Mouse (Mus musculus) cerebellum, adult 11-12 months (tissue): ENCODE results near the gene Ech1.

Experiments
- DNase-seq: peaks from one replicate; pipeline ENCODE4 v3.0.0; 2022

Gene Ech1

DNA sequence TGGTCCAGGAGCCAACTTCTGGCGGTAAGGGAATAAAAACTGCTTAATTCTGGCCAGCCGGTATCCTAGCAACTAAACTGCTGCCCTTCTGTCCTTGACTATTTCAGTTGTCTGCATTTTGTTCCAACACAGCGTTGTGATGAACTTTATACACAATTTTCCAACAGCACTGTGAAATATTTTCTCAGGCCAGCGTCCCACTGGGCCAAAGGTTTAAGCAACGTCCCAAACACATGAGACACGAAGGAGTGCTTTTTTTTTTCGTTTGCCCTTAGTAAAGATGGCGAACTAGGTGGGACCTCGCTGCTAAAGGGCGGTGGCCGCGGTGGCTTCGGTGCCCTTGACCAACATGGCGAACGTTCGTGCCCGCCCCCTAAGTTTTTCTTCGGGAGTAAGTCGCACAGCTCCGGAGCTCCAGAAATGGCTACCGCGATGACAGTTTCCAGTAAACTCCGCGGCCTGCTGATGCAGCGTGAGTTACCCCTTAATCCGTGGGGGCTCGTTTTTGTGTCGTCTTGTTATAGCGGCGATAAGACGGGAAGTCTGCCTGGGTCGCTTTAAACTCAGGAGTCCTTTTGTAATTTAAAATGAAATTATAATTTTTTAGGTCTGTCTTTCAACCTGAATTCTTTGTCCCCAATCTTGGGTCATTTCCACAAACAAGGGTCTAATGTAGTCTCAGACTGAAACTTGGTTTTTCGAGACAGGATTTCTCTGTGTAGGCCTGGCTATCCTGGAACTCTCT lies at the start of gene Ech1:
Ech1 (plus strand) TSS at position 277 of the 745 bp plus-strand sequence.
- peak; percentile 86 for DNase-seq

GRCm38 (mm10) chr7:28778825-28779224 lies 46.2 kb upstream of the Ech1 start:
- DNase-seq: no peak

GRCm38 (mm10) chr7:28780067-28780658 lies 44.9 kb upstream of the Ech1 start:
- DNase-seq: peak; percentile 86

GRCm38 (mm10) chr7:28780857-28781256 lies 44.2 kb upstream of the Ech1 start:
- no peak for DNase-seq

DNA sequence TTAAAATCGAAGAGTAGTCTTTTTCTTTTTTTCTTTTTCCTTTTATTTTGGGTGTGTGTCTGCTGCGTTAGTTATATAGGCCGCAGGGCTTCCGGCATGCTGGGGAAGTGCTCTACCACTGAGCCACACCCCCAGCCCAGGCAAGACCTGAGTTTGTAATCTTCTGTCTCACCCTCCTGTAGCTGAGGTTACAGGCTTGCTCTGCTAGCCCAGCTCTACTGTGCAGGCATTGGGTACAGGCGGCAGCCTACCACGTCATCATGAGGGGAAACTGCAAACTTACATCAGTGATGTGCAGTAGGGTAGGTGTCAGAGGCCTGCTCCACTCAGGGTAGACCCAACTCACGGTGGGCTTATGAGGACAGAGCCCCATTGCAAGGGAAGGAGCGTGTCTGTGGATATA lies 43.8 kb upstream of the Ech1 start:
- DNase-seq: no peak

DNA sequence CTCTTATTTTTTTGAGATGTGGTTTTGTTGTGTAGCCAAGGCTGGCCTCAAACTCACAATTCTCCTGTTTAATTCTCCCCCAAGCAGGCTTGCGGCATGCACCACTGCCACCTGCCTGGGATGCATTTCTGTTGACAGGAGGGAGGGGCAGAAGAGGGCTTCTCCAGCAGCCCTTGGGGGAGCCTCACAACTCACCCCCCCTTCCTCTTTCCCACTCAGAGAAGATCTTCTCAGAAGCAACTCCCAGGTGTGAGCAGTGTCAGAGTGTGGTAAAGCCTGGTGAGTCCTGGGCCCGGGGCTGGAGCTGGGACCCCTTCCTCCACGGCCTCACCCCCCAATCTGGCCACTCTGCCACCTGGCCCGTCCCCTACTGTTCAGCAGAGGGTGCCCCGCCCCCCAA lies 39.9 kb upstream of the Ech1 start:
- no peak for DNase-seq

DNA sequence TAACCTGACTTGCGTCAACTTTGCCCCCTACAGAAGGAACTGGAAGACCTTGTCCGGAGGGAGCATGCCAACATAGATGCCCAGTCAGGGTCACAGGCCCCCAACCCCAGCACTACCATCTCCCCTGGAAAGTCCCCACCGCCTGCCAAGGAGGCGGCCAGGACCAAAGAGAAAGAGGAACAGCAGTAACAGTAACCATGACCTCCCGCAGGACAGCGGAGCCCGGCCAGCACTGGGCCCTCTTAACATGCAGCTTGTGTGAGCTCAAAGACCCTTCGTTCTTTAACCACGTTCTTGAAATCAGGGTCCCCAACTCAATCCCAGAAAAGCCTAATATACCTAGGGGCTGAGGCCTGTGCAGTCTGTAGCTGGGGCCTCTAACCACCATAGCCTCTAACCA lies 37.1 kb upstream of the Ech1 start:
- no peak for DNase-seq

- no peak for DNase-seq
Observed at GRCm38 (mm10) chr7:28788307-28789195, 36.5 kb upstream of the Ech1 start, which contains the start of gene Rinl. Rinl (plus strand) TSS chr7:28788969.

DNA sequence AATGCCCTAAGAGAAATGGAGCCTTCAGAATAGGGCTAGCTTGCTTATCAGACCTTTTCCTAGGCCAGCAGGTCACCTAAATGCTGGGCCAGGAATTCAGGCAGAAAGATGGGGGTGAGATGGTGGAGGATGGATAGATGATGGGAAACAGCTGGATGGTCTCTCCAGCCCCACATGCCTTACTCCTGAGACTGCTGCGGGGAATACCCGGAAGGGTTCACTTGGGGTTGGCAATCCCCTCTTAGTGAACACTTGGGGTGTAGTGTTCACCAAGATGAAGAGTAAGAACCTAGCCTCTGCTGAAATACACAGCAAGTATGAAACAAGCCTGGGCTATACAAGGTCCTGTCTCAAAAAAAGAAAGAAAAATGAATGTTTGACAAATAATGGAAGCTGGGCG lies 35.8 kb upstream of the Ech1 start:
- no peak for DNase-seq

- DNase-seq: no peak
Observed at GRCm38 (mm10) chr7:28790066-28790806, 34.8 kb upstream of the Ech1 start.

GRCm38 (mm10) chr7:28791706-28792105 lies 33.3 kb upstream of the Ech1 start:
- DNase-seq: no peak

GRCm38 (mm10) chr7:28792391-28793185 lies 32.4 kb upstream of the Ech1 start:
- DNase-seq: no peak

- DNase-seq: no peak
Observed at GRCm38 (mm10) chr7:28793834-28794233, 31.2 kb upstream of the Ech1 start.

- DNase-seq: no peak
Observed at GRCm38 (mm10) chr7:28794496-28794895, 30.5 kb upstream of the Ech1 start.

- no peak for DNase-seq
Observed at GRCm38 (mm10) chr7:28795832-28796231, 29.2 kb upstream of the Ech1 start.

DNA sequence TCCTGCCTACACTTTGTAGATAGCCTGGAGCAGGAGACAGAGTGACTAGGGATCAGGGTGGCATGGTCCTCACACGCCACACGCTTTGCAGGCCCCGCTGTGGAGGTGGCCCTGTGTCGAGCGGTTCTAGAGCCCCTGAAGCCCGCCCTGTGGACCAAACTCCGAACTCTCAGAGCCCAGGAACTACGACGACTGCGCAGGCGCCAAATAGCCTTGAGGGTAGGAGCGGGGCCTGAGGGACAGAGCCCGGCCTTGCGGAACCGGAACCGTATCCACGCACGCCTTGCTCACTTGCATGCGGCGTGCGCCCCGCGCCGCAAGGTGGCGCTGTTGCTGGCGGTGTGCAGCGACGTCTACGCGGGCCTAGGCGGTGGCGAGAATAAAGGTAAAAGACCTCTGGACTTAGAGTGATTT lies 28.4 kb upstream of the Ech1 start:
- peak; percentile 86 for DNase-seq

GRCm38 (mm10) chr7:28799994-28800393 lies 25.0 kb upstream of the Ech1 start:
- no peak for DNase-seq

- no peak for DNase-seq
Observed at GRCm38 (mm10) chr7:28801451-28801850, 23.6 kb upstream of the Ech1 start.

- DNase-seq: no peak
Observed at GRCm38 (mm10) chr7:28801901-28802670, 22.9 kb upstream of the Ech1 start.

DNA sequence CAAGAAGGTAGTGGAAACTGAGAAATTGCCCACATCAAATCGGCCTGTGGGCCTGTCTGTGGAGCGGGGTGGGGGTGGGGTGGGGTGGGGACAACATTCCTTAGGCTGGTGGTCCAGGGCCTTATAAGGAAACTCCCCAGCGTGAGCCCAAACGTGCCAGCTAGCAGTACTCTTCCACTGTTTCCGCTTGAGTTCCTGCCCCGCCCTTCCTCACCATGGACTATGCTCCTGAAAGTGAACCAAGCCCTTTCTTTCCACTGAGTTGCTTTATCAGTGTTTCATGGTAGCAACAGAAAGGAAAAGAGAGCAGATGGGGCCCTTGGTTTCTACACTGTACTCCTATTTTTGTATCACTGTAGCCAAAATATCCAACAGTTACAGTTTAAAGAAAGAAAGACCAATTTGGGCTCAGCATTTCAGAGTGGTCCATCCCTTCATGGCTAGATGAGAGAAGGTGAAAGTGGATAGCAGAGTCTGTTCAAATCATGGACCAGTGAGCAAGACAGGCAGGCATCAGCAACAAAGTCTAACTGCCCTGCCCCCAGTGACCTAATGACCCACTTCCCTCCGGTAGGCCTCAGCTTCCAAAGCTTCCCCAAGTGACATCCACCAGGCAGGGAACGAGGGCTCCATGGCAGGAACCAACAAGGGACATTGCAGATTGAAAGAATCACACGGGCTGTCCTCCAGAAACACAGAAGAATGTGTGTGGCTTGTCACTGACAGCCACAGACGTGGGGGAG lies 22.0 kb upstream of the Ech1 start:
- no peak for DNase-seq
